Mouse (Mus musculus): ENCODE data around the gene Pfn4.

DNA sequence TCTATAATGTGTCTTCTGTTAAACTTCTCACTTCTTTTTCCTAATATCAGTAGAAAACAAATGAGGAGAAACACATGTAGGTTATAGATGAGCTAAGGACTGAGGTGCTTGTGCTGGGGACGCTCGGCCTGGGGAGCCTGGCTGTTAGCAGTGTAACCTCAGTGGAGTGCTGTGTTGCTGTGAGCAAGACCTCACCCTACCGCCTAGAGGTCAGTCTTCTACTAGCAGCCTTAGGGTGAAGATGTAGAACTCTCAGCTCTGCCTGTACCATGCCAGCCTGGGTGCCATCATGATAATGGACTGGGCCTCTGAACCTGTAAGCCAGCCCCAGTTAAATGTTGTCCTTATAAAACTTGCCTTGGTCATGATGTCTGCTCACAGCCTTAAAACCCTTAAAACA lies 58.4 kb downstream of the Pfn4 start:
- TF ChIP-seq USF1 (IDR thresholded peaks at IDR 0.05; ENCODE audit: low read depth, low read length) (no peak), HCFC1 (IDR thresholded peaks at IDR 0.05; ENCODE audit: low read depth, low read length) (no peak), POLR2A (IDR thresholded peaks at IDR 0.05; ENCODE audit: low read depth, low read length) (no peak), CTCF (conservative IDR thresholded peaks at IDR 0.05 in 1 of 2, IDR thresholded peaks at IDR 0.05 in 1 of 2; ENCODE audit: low read depth in 2 of 2, low read length in 2 of 2) (no peak), RCOR1 (conservative IDR thresholded peaks at IDR 0.05; ENCODE audit: low read depth, low read length) (no peak)

All from CH12.LX (cell line).